Mouse (Mus musculus) stomach, postnatal 0 days (tissue): ENCODE measurements around the gene Carmil1. TPM values are rescaled to one million over a fixed set of nuclear protein-coding genes. Genes with fewer than 3 reads are reported as not detected.
A peak's percentile ranks its signal among the peaks of the same experiment; 100 is the strongest.

Source experiments
- ATAC-seq: fragments of 200-750 bp; cut with Nextera tagmentation; 2 replicates; pipeline ENCODE4 v1.8.0; 2017; ENCODE audit not compliant: low FRiP score, low TSS enrichment
- DNase-seq: peaks from one replicate; pipeline ENCODE4 v3.0.0-alpha.2; 2016; ENCODE audit warnings: low spot score
- H3K27ac ChIP-seq: fragments of 300-500 bp; sonication (generic); replicated peaks from 2 replicates; pipeline ENCODE4 v1.5.1; 2014; ENCODE audit warnings: mild to moderate bottlenecking, control low read depth
- H3K27me3 ChIP-seq: fragments of 300-500 bp; sonication (generic); 2 replicates; pipeline ENCODE4 v1.6.1; 2014; ENCODE audit warnings: low read length; ENCODE audit not compliant: control insufficient read depth, insufficient read depth
- H3K36me3 ChIP-seq: fragments of 300-500 bp; sonication (generic); 2 replicates; pipeline ENCODE4 v1.6.1; 2014; ENCODE audit warnings: low read length, mixed read lengths; ENCODE audit not compliant: control insufficient read depth, insufficient read depth
- H3K4me1 ChIP-seq: fragments of 300-500 bp; sonication (generic); replicated peaks from 2 replicates; pipeline ENCODE4 v1.6.1; 2014; ENCODE audit warnings: antibody characterized with exemption; ENCODE audit not compliant: control insufficient read depth, insufficient read depth
- H3K4me2 ChIP-seq: fragments of 300-500 bp; sonication (generic); replicated peaks from 2 replicates; pipeline ENCODE4 v1.6.1; 2014; ENCODE audit warnings: low read depth, mild to moderate bottlenecking, control low read depth, moderate library complexity
- H3K4me3 ChIP-seq: fragments of 300-500 bp; sonication (generic); 2 replicates; pipeline ENCODE4 v1.5.1; 2014; ENCODE audit warnings: low read depth, low read length, control low read depth
- H3K9ac ChIP-seq: fragments of 300-500 bp; sonication (generic); 2 replicates; pipeline ENCODE4 v1.6.1; 2014; ENCODE audit warnings: mild to moderate bottlenecking, low read length, control low read depth, mixed read lengths
- H3K9me3 ChIP-seq: fragments of 300-500 bp; sonication (generic); 2 replicates; pipeline ENCODE4 v1.6.1; 2016; ENCODE audit warnings: low read length; ENCODE audit not compliant: control insufficient read depth
- CTCF ChIP-seq: IDR thresholded peaks from 2 replicates; pipeline ENCODE4 v1.5.1; 2016; ENCODE audit warnings: antibody characterized with exemption, low read depth, mild to moderate bottlenecking, moderate library complexity
- EP300 ChIP-seq: optimal IDR thresholded peaks from 2 replicates; pipeline ENCODE3; 2016; ENCODE audit warnings: antibody characterized with exemption
- WGBS: fragments of 180-500 bp; shearing (Covaris S2); extraction: QIAGEN DNeasy Blood & Tissue Kit; methylation state at CpG from one replicate; pipeline ENCODE4 v1.1.7; 2014; 5-methylcytosine and 5-hydroxymethylcytosine counted together
- polyA plus RNA-seq: library from polyadenylated mRNA; unstranded; fragments of >200 nt; fragmentation: Nextera tagmentation; extraction: Ambion mirVana; gene quantifications from 2 replicates; pipeline ENCODE4 v1.2.1, GENCODE M21; 2015

The Carmil1 gene
- polyA plus RNA-seq, 1 experiment from 2014 or later: 17.8 TPM

- no peak overlapping the region for H3K27ac ChIP-seq
- ATAC-seq (no peak), DNase-seq (no peak)
- TF ChIP-seq CTCF (no peak), EP300 (no peak)
- H3K27me3 ChIP-seq: no peaks in the 10 kb centered on the region
- no peaks in the 10 kb centered on the region for H3K9me3 ChIP-seq
- H3K4me1 ChIP-seq: no peaks in the 10 kb centered on the region
- 57% methylated on average over 5 of the region's 5 CpGs for WGBS
- H3K4me3 ChIP-seq: no peak overlapping the region
- H3K4me2 ChIP-seq: no peak overlapping the region
- H3K9ac ChIP-seq: no peak overlapping the region
- no peaks in the 10 kb centered on the region for H3K36me3 ChIP-seq
Observed at GRCm38 (mm10) chr13:24177600-24177999, 103.0 kb downstream of the Carmil1 start.

GRCm38 (mm10) chr13:24176835-24177234 lies 103.8 kb downstream of the Carmil1 start:
- Histone ChIP-seq H3K36me3 (no peaks in the 10 kb centered on the region), H3K27ac (no peak overlapping the region), H3K4me2 (no peak overlapping the region), H3K4me3 (no peak overlapping the region), H3K9me3 (no peaks in the 10 kb centered on the region), H3K9ac (no peak overlapping the region), H3K4me1 (no peaks in the 10 kb centered on the region), H3K27me3 (no peaks in the 10 kb centered on the region)
- ATAC-seq: no peak
- no peak for TF ChIP-seq CTCF
- no peak for TF ChIP-seq EP300
- 60% methylated on average over 4 of the region's 4 CpGs for WGBS
- DNase-seq: no peak

- Histone ChIP-seq H3K27me3 (no peaks in the 10 kb centered on the region), H3K4me2 (no peak overlapping the region), H3K9me3 (no peaks in the 10 kb centered on the region), H3K36me3 (no peaks in the 10 kb centered on the region), H3K4me1 (no peaks in the 10 kb centered on the region), H3K27ac (no peak overlapping the region), H3K9ac (no peak overlapping the region), H3K4me3 (no peak overlapping the region)
- ATAC-seq: no peak
- TF ChIP-seq CTCF (no peak), EP300 (no peak)
- WGBS: 84% methylated on average over 1 of the region's 1 CpGs
- DNase-seq: no peak
Observed at GRCm38 (mm10) chr13:24169658-24170057, 110.9 kb downstream of the Carmil1 start.

GRCm38 (mm10) chr13:24163368-24163767 lies 117.2 kb downstream of the Carmil1 start:
- no peak overlapping the region for H3K4me3 ChIP-seq
- H3K9me3 ChIP-seq: no peaks in the 10 kb centered on the region
- H3K9ac ChIP-seq: no peak overlapping the region
- WGBS: 95% methylated on average over 1 of the region's 1 CpGs
- no peak overlapping the region for H3K4me2 ChIP-seq
- TF ChIP-seq CTCF (no peak), EP300 (no peak)
- H3K4me1 ChIP-seq: no peaks in the 10 kb centered on the region
- DNase-seq: no peak
- ATAC-seq: no peak
- H3K27ac ChIP-seq: no peak overlapping the region
- no peaks in the 10 kb centered on the region for H3K36me3 ChIP-seq
- no peaks in the 10 kb centered on the region for H3K27me3 ChIP-seq

GRCm38 (mm10) chr13:24161105-24161504 lies 119.5 kb downstream of the Carmil1 start:
- ATAC-seq: 0 out of 2 replicates have a peak, but pooled peaks have one; percentile 29
- H3K27ac ChIP-seq: no peak overlapping the region
- H3K4me1 ChIP-seq: no peaks in the 10 kb centered on the region
- no peaks in the 10 kb centered on the region for H3K36me3 ChIP-seq
- no peaks in the 10 kb centered on the region for H3K9me3 ChIP-seq
- 81% methylated on average over 4 of the region's 4 CpGs for WGBS
- H3K4me2 ChIP-seq: no peak overlapping the region
- no peak overlapping the region for H3K4me3 ChIP-seq
- TF ChIP-seq CTCF (no peak), EP300 (no peak)
- no peak for DNase-seq
- H3K27me3 ChIP-seq: no peaks in the 10 kb centered on the region
- no peak overlapping the region for H3K9ac ChIP-seq

- Histone ChIP-seq H3K27me3 (no peaks in the 10 kb centered on the region), H3K4me2 (no peak overlapping the region), H3K27ac (no peak overlapping the region), H3K4me3 (no peak overlapping the region), H3K36me3 (no peaks in the 10 kb centered on the region), H3K9ac (no peak overlapping the region), H3K4me1 (no peaks in the 10 kb centered on the region), H3K9me3 (no peaks in the 10 kb centered on the region)
- no peak for ATAC-seq
- WGBS: 61% methylated on average over 4 of the region's 4 CpGs
- DNase-seq: no peak
- TF ChIP-seq CTCF (no peak), EP300 (no peak)
Observed at GRCm38 (mm10) chr13:24159972-24160371, 120.6 kb downstream of the Carmil1 start.
